Mouse (Mus musculus) heart, postnatal 36 days (tissue): ENCODE measurements around the gene Gpx3. TPM values are rescaled to one million over a fixed set of nuclear protein-coding genes. Genes with fewer than 3 reads are reported as not detected.
"Not testable (repeated sequence)": the region's sequence is repeated elsewhere in the genome, so short reads cannot be mapped to it uniquely, and the experiment has no call there.

ENCODE experiments used
- DNase-seq, 2 experiments: peaks; one replicate each; pipeline ENCODE4 v3.0.0; 2021 to 2022
- intact Hi-C: fragments of 180-260 bp; cut with DNase I; formaldehyde crosslinking; loops from one replicate; pipeline ENCODE4 v1.15.1; 2025
- total RNA-seq, 2 experiments: library from RNA; stranded (reverse); gene quantifications; 2 replicates each; pipeline ENCODE4 v1.2.3; 2021

The Gpx3 gene
- total RNA-seq: 100 to 1,000 TPM; 189 to 218 TPM

DNA sequence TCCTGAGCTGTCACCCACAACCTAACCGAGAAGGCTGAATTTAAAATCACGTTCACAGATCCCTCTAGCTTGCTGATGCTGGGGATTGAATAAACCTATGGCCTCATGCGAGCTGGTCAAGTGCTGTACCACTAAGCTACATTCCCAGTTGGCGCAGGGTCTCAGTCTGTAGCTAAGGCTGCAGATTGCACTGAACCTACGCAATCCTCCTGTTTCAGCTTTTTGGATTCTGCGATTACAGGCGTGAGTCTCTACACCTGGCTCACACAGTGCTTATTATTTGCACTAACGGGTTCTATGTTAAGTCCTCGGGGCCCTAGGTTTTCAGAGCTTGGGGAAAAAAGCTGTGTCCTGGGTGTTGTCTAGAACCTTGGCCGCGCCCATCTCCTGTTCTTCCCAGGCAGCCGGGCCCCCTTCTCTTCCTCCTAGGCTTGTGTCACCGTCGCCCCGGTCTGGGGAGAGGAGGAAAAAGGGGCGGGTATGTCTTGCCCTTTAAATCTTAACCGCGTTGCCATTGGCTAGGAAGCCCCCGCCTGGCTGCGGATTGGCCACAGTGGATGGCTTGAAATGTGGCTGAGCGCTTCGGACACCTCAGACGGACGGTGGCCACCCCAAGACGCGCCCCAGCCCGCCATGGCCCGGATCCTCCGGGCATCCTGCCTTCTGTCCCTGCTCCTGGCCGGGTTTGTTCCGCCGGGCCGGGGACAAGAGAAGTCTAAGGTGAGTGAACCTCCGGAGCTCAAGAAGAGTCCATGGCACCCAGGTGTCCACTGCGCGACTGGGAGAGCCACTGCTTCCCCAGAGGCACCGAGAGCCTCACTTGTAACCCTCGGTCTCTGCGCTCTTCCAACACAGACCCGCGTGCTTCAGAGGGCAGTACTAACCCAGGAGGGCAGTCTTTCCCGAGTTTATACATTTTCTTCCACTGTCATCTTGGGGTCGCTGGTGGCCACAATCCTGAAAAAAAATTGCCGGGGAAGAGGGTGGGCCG, at the start of gene Gpx3:
Gene Gpx3, plus strand, starts transcription at position 121 of the 991 bp plus-strand sequence.
- intact Hi-C loops: no loop called here
- peak; percentile 83 to 85 for DNase-seq

DNA sequence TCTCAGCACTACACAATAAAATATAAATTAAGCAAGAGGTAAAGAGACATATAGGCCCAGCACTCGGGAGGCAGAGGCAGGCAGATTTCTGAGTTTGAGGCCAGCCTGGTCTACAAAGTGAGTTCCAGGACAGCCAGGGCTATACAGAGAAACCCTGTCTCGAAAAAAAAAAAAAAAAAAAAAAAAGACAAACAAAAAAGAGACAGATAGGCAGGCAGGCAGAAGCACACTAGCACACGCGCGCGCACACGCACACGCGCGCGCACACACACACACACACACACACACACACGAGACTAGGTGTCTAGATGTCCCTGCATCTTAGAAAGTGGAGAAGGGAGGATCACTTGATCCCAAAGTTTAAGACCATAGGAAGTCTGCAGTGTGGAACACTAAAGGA, 43.4 kb upstream of the Gpx3 start:
- intact Hi-C loops, DNase-seq: not testable (repeated sequence)

- no peak for DNase-seq
- intact Hi-C loops: loop anchor here (2.0 to 10.0 kb wide), 3 partner anchors 73 to 335 kb away; partner anchors contain the start of genes Cdc42se2 and Rapgef6
Observed at GRCm38 (mm10) chr11:54859322-54860165, 42.7 kb upstream of the Gpx3 start.

DNA sequence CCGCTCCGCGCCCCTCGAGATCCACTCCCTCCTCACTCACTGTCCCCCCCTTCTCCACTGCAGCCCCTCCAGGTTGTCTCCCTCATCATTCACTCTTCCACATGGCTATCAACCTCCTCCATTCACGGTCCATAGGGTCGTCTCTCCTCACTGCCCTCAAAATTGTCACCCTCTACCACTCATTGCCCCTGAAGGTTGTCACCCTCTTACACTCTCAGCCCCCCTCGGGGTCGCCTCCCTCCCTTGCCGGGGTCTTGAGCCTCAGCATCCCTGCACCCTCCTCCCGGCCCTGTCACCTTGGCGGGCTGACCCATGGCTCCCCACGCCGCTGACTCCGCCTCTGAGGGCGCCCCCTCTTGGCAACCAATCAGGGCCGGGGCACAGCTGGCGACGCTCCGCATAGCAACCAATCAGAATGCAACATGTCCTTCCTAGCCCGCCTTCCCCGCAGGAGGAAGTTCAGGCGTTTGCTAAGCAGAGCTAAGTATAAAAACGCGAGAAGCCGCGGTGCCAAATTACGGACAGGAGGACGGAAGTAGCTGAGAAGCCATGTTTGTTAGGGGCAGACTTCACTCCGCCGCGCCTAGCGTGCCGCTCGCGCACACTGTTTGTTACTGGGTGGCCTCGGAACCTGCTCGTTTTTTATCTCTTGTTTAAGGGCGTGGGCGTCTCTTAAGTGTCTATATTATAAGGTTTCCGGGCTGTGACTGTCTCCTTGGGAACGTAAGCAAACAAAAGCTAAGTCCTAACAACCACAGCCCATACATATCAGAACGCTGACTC, 41.8 kb upstream of the Gpx3 start, which contains the start of gene Lyrm7:
Gene Lyrm7, minus strand, starts transcription at position 661 of the 783 bp plus-strand sequence.
- intact Hi-C loops: loop anchor here (2.0 to 10.0 kb wide), 3 partner anchors 74 to 336 kb away; partner anchors contain the start of genes Cdc42se2 and Rapgef6
- DNase-seq: peak; percentile 93 to 94

DNA sequence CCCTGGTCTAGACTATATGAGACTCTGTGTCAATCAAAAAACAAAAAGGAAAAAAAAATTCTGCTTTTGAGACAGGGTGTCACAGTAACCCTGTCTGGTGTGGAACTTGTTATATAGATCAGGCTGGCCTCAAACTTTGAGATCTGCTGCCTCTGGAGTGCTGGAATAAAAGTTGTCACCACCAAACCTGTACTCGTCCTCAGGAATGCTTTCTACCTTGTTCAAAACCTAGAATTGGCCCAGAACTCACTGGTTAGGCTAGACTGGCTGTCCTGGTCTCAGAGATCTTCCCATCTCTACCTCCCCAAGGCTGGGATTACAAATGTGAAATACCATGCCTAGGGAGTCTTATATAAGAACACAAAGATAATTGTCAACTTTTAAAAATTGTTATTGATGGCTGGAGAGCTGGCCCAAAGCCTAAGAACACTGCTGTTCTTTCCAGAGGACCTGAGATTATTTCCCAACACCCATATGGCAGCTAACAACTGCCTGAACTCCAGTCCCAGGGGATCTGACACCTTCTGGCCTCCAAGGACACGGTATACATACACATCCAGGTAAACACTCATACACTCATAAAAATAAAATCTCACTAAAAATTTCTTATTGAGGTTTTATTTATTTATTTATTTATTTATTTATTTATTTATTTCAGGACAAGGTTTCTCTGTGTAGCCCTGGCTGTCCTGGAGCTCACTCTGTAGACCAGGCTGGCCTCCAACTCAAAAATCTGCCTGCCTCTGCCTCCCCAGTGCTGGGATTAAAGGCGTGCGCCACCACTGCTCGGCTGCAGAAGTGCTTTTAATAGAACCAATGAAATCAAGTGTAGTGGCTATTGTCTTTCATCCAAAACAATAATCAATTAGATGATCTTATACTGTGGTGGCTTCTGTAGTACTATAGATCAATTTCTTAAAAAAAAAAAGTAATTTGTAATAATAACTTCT, 40.5 kb upstream of the Gpx3 start:
- DNase-seq: no peak
- intact Hi-C loops: loop anchor here (2.0 to 10.0 kb wide), 3 partner anchors 75 to 337 kb away; partner anchors contain the start of genes Cdc42se2 and Rapgef6

DNA sequence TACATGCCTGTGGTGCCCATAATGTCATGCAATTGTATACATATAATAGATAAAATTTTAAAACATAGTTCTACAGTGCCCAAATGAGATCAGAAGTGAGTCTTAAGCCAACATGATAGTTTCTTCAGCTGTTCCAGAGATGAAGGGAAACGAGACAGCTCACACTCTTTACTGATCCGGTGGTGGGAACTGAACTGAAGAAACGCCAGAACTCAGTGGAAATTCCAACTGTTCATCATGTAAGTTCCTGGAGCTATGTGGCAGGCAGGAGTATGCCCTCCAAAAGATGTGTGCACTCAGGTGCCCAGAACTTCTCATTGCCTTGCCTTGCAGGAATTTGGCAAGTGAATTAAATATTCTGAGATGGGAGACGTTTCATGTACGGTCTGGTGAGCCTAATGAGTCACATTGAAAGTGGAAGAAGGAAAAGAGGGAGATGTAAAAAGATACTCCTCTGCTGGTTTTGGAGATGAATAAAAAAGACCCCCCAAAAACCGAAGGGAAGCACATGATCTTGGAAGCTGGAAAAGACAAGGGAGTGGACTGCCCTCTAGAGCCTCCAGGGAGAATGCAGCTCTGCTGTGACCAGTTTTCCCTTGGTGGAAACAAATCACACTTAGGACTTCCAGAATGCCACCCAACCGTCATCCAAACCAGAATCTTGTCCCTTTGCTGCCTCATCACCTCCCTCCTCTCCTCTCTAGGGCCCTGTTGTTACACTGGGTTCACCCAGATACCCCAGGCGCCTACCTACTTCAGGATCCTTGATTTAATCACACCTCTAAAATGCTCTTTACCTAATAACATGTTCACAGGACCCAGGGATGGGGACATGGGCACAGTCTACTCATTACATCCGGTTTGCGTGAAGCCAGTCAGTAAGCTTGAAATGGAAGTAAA, 39.4 kb upstream of the Gpx3 start:
- DNase-seq: peak; percentile 61 to 65
- intact Hi-C loops: loop anchor here (1.0 to 10.0 kb wide), 3 partner anchors 160 to 338 kb away; partner anchors contain the start of gene Rapgef6

- DNase-seq: no peak
- intact Hi-C loops: loop anchor here (10.0 kb wide), 2 partner anchors 301 to 341 kb away; partner anchors contain the start of gene Rapgef6
Observed at GRCm38 (mm10) chr11:54865330-54866085, 36.7 kb upstream of the Gpx3 start.

- intact Hi-C loops: loop anchor here (10.0 kb wide), 2 partner anchors 302 to 342 kb away; partner anchors contain the start of gene Rapgef6
Observed at GRCm38 (mm10) chr11:54866119-54867048, 35.9 kb upstream of the Gpx3 start, which contains the start of gene Hint1. TSS of gene Hint1 (plus strand) at chr11:54866383.

DNA sequence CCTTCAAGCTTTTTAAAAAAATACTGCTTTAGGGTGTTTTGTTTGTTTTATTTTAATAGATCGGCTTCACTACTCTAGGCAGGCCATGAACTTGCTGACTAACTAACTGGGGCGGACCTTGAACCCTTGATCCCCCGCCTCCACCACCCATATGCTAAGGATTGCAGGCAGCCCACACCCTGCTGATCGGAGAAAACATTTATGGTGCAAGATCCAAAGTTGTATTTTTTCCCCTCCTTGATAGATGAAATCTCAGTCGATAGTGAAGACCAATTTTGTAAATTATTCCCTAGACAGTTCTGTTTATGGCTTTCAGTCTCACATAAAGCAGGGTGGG, 35.2 kb upstream of the Gpx3 start:
- DNase-seq: no peak
- intact Hi-C loops: loop anchor here (10.0 kb wide), 2 partner anchors 302 to 342 kb away; partner anchors contain the start of gene Rapgef6

More at GRCm38 (mm10) chr11:54866119-54867048, 35.9 kb upstream of the Gpx3 start, which contains the start of gene Hint1:
- peak; percentile 93 to 97 for DNase-seq

DNA sequence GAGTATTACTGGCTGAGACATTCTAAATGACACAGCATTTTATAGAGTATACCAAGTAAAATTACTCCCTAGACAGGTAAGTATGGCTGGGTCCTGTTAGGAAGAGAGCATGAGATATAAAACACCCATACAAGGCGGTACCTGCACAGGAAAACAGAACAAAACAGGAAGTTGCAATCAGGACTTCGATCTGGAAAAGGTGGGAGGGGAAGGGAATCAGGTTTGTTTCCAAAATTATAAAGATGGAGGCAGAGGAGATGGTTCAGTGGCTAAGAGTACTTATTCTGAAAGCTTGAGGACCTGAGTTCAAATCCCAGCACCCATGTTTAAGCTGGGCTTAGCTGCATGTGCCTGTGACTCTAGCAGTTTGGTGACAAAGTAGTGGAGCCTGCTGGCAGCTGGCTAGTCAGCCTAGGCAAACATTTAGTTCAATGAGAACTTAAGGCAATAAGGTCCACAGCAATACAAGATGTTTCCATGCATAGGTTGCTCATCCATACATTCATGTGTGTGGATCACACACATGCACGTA, 34.3 kb upstream of the Gpx3 start:
- DNase-seq: no peak
- intact Hi-C loops: loop anchor here (10.0 kb wide), 2 partner anchors 303 to 343 kb away; partner anchors contain the start of gene Rapgef6

GRCm38 (mm10) chr11:54868445-54868844, 33.8 kb upstream of the Gpx3 start:
- intact Hi-C loops: loop anchor here (10.0 kb wide), 2 partner anchors 304 to 344 kb away; partner anchors contain the start of gene Rapgef6

GRCm38 (mm10) chr11:54869318-54869717, 32.9 kb upstream of the Gpx3 start:
- intact Hi-C loops: loop anchor here (10.0 kb wide), 2 partner anchors 305 to 345 kb away; partner anchors contain the start of gene Rapgef6
- no peak for DNase-seq

More at GRCm38 (mm10) chr11:54868445-54868844, 33.8 kb upstream of the Gpx3 start:
- no peak for DNase-seq

DNA sequence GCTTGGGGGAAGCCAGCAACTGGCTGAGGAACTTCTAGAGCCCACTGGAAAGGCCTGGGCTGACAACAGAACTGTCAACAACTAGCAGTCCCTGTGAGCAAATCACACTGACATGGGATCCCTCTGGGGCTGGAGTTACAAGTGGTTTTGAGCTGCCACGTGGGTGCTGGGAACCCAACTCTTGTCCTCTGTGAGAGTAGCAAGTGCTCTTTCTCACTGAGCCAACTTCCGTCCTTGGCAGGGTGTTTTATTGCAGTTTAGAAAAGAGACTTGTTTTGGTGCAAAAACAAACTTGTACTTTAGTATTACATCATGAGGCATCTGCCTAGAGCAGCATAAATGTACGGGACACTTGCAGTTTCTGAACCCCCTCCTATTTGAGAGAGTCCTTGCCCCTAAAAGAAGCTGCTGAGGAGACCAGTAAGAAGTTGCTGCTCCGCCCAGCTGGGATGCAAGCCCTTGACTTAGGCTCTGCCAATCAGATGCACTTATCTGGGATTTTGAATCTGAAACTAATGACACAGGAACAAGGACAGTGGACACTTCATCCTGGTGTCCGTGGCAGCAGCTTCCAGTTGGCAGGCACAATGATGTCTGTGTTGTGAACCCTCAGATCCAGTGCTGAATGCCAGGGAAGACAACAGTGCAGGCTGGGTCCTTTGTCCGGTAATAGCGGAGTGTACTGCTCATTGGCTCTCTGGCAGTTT, 30.3 kb upstream of the Gpx3 start:
- no peak for DNase-seq
- intact Hi-C loops: no loop called here

DNA sequence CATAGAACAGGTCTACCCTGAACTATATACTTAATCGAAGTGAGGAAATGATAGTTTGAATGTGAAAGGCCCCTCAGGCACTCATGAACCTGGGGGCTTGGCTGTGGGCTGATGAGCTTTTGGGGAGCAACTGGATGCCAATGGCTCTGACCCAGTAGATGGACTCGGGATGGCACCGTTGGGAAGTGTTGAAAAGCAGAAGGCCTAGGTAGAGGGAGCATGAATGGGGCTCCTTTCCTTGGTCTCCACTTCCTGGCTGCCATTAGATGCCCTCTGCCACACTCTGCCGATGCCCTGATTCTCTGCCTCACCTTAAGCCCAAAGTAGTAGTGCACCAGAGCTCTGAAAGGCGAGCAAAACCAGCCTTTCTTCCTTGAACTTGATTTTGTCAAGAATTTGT, 26.2 kb upstream of the Gpx3 start:
- no peak for DNase-seq
- intact Hi-C loops: loop anchor here (5.0 kb wide), 1 partner anchor 211 kb away; no protein-coding TSS in a partner anchor
